Mouse (Mus musculus) megakaryocyte progenitor cell, adult 5-6 weeks (primary cell): ENCODE measurements around the gene Tmem190. TPM values are rescaled to one million over a fixed set of nuclear protein-coding genes. Genes with fewer than 3 reads are reported as not detected.
"Not testable (repeated sequence)": the region's sequence is repeated elsewhere in the genome, so short reads cannot be mapped to it uniquely, and the experiment has no call there.

Source experiments
- ATAC-seq: replicated peaks from 2 replicates; pipeline ENCODE4 v1.8.0; 2016; ENCODE audit warnings: mild to moderate bottlenecking, moderate TSS enrichment, inconsistent platforms; ENCODE audit not compliant: poor library complexity
- total RNA-seq, 2 experiments: library from RNA; stranded (forward) in 1 of 2; stranded (reverse) in 1 of 2; fragments of 157-497, 149-512 nt in 1 of 2; fragments of 200-1000 nt in 1 of 2; gene quantifications; 2 replicates each; pipeline versions ENCODE4 v1.2.3 to v1.2.4; 2015 to 2017

The Tmem190 gene
- total RNA-seq, 2 experiments from 2014 or later = not detected

DNA sequence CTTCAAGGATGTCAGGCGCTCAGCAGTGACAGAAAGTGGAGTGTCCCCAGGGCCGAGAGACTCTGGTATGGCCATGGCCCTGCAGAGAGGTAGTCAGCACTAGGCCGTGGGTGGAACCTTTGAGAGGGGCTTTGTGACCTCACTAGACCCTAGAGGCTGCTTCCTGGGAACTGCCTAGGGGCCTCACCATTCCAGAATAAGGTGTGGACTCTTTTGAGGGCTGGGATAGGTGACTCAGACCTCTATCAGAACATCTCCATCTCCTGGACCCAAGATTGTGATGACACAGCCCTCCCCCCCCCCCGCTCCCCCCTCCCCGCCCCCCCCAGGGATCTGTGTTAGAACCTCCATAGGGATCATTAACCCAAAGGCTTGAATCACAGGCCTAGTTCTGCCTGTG is 11.5 kb upstream of the Tmem190 start, which contains the start of gene Fam71e2:
Gene Fam71e2 (minus strand): TSS at position 101 of the 400 bp plus-strand sequence.
- no peak for ATAC-seq

DNA sequence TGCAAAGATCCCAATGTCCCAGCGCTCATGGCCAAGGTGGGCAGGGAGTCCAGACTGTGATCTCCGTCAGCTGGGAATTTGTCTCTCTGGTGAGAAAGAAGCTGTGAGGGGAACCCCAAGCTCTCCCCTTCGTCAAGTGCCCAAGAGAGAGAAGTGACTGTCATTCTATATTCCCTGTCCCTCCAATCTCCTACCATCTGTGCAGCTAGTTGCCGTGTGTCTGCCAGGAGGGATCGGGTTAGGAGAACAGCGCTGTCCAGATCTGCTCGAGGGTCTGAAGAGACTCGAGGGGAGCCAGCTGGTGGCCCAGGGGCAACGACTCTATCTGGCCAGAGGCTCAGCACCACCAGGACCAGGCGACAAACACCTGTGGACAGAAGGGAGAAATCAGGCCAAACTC is 6.6 kb upstream of the Tmem190 start:
- no peak for ATAC-seq

DNA sequence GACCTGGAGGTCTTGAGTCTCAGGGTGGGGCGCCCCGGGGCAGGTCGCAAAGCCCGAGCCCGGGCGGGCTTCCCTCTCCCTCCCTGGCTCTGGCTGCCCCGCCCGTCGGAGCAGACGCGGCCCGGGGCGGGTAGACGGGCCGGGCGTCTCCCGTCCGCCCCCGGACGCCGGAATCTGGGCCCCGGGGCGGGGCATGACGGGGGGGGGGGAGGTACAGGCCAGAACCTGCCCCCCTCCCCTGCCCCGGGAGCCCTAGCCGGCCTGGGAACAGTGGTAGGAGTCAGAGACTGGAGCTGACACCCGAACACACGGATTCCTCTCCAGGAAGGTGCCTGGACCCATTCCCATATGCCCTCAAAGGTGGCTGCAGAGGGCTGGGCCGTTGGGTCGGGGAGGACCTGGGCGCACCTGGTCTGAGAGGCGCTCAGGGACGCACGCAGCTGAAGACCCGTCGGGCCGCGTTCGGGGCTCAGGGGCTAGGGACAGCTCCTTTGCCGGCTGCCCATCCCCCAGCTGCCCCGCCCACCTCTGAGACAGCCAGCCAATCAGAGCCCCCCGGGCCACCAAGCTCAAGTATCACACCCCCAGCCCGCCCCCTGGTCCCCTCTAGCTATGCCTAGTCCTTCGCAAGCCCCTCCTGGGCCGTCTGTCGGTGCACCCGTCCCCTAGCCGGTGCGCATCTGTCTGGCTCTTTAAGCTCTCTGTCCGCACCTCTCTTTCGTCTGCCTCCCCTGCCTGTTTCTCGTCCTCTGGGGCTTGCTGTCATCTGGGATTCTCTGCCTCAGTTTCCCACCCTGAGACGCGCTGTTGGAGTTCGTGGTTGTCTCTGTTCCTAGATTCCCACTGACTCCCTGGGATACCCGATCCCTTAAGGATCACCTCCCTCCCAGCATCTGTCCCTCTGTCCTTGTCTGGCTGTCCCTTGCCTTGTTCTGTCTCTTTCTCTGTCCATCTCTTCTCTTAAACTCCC is 5.6 kb upstream of the Tmem190 start:
- peak; percentile 40 for ATAC-seq

DNA sequence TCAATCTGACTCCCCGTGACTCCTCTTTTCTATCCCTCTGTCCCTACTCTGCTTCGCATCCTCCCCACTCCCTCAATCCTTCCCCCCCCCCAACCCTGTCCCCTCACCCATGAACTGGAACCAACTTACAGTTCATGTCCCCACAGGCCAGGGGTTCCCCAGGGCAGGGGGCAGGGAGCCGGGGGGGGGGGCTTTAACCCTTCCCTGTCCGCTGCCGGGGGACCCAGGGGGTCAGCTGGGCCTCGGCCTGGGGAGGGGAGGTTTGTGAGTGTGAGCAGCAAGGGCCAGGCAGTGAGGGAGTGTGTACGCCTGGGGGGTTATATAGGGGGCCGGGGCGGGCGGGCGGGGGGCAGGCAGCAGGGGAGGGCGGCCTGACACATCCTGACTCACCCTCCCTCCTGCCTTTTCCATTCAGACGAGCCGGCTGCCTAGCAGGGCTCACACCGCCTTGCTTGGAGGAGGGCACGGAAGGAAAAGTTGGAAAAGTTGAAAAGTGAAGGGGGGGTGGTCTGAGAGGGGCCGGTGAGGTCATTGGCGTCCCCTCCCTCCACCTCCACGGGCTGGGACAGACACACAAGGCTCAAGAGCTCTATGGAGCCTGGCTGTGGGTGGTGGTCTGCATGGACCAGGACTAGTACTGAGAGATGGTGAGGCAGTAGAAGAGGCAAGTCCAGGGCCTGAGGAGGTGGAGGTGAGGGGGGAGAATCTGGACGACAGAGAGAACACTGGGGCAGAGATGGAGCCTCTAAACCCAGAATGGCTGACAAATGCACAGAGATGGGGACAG is 4.7 kb upstream of the Tmem190 start:
- ATAC-seq = no peak

DNA sequence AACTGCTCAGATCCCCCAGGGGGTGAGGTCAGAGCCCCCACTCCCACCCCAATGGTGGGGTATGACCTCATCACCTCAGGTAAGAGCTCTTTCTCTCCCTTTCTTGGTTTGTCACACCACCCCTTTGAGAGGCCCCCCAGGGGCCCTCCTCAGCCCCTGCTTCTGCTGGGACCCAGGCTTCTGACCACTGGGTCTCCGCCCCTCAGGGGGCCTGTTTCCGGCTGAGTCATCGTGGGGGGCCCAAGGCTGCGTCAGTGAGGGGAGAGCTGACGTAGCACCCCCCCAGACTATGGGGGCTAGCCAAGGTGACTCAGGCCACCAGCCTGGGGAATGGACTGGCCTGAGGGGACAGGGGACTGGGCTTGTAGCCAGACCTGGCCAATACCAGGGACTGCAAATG is 2.8 kb upstream of the Tmem190 start:
- no peak for ATAC-seq

DNA sequence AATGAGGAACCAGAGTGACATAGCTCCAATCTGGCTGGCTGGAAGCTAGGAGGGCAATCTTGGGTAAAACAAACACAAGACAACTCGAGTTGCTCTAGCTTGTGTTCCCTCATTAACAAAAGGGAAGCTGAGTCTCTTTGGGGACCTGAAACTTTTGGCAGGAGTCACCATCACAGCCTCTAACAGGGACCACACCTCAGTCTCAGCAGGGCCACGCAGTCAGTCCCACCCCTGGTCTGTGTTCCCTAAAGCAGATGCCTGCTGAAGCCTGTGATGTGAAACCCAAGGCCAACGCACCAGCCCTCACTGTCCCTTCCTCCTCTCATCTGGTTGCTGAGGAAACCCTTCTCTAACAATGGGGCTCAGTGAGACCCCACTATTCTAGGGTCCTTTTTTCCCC is 607 bp upstream of the Tmem190 start:
- ATAC-seq = peak; percentile 27; the same call in 1 of the 2 replicates

DNA sequence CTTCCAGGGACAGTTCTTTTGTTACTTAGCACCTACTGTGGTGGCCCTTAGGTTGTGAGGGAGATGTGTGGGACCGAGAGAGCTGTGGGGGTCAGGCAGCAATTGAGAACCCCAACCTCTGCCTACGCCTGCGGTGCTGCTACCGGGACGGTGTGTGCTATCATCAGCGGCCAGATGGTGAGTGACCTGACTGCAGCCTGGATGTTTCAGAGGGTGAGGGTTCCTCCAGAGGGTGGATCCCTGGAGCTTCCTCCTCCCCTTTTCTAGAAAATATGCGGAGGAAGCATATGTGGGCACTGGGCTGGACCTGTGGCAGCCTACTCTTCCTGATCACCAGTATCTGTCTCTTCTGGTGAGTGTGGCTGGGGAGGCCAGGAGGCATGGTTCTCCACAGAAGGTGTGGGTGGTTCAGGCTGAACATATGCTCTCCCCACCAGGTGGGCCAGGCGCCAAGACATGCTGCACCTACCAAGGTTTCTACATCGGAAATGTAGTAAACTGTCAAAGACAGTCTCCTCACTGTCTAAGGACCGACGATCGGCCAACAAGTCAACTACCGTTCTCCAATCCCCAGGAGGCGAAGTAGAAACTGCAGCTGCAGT is 1.0 kb downstream of the Tmem190 start:
- peak; percentile 42 for ATAC-seq

DNA sequence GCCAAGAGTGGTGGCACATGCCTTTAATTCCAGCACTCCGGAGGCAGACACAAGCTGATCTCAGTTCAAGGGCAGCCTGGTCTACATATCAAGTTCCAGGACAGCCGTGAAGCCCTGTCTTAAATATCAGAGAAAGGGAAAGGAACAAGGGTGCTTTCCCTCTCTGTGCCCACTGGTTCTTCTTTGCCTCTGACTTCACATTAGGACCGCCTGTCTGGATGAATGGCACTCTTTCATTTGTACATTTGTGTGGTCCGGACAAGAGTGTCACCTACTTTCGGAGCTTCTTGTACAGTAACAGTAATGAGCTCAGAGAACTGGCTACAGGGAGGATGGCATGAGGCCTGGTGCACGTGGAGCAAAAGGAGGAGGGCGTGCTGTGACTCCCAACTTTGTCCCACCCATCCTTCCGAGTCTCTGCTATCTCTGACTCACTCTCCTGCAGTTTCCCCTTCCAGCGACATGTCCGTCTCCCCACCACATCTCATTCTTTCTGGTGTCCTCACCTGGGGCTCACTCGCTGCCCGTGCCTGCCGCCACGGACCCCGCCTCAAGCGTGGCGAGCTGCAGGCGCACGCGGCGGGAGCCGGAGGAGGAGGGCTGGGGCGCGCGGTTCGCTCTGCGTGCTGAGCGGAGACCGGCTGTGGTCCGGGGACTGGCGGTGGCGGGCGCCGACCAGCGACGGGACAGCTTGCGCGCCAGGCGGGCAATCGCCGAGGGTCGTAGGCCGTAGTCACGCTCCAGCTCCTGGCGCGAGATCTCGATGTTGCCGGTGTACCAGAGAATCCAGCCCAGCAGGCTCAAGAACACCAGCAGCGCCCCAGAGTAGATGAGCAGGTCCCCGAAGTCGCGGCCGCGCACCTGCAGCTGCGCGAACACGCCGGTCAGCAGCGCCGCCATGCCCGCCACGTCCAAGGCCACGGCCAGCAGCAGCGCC is 6.0 kb downstream of the Tmem190 start:
- ATAC-seq = peak; percentile 54

DNA sequence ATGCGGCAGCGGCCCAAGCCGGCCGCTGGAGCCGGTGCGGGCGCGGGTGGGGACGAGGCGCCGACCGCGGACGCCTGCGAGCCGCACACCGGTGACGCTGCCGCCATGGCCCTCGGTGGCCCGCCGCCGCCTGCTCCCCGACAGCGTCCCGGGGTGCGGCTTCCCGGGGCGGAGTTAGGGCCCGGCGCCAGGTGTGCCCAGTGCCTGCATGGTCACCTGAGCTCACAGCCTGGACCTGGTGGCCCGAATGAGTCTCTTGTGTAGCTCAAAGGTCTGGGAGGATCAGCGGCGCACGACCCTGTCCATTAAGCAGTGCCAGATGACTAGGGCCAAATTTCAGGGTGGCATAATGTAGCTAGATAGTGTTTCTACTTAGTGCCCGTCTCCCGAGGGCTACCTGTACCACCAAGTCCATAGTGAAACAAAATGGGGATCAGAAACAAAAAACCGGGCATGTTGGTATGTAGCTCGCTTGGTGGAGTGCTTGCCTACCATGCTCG is 6.7 kb downstream of the Tmem190 start, which contains the start of gene Tmem238:
Gene Tmem238 (minus strand): TSS at position 221 of the 500 bp plus-strand sequence.
- ATAC-seq = peak; percentile 8; the same call in 1 of the 2 replicates

DNA sequence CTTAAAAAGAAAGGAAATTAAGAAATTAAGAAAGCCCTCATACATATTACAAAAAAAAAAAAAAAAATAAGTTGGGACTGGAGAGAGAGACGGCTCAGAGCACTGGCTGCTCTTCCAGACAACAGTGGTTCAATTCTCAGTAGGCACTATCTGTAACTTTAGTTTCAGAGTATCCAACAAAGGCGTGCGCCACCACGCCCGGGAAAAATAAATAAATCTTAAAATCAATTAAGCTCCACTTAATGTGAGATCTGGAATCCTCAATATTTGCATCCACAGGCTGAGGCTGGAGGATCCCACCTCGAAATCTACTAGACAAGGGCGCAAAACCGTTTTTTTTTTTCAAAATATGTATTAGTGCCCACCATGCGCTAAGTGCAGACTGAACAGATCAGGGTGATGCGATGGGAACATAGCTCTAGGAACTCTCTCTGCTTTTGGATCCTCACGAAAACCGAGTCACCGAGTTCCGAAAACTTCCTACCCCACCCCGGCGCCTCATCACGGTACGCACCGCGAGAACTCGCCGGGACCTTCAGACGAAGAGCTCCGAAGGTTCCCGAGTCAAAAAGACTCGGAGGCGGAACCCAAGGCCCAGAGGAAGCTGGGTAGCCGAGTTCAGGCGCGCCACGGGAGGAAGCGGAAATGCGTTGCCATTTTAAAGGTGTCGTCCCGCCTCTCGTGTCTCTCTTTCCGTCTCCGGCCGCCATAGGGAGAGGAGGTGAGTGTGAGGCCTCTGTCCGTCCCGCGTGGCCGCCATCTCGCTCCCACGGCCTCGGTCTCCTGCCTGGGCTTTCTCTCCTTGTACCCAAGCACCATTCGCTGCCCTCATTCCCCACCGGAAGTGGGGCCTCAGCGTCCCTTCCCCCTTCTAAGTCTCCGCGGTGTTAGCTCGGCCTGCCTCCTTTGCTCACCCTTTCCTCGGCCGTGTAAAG is 9.8 kb downstream of the Tmem190 start, which contains the start of gene Rpl28:
Gene Rpl28 (plus strand): TSS at position 597 of the 935 bp plus-strand sequence.
- ATAC-seq = peak; percentile 71

DNA sequence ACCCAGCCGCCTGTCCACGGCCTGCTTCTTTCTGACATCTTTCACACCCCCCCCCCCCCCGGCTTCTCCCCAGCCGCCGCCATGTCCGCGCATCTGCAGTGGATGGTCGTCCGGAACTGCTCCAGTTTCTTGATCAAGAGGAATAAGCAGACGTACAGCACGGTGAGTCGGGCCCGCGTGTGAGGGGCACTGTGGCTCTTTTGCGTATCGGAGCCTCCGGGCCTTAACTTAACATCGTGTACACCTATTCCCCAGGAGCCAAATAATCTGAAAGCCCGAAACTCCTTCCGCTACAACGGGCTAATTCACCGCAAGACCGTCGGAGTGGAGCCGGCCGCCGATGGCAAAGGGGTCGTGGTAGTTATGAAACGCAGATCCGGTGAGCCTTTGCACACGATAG is 10.5 kb downstream of the Tmem190 start:
- not testable (repeated sequence) for ATAC-seq

DNA sequence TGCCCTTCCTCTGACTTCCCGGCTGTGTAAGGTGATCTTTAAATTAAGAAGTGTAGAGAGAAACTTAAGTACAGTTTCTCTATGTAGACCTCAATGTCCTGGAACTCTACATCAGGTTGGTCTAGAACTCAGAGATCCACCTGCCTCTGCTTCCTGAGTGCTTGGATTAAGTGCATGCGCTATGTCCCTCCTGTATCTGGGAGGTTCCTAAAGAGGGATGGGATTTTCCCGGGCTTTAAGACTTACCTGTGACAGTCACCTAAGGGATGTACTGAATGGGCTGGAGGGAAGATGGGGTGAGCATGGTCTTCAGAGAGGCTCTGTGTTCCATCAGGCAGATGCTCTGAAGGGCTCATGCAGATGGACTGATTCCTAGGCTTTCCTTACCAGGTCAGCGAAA is 10.9 kb downstream of the Tmem190 start:
- no peak for ATAC-seq

DNA sequence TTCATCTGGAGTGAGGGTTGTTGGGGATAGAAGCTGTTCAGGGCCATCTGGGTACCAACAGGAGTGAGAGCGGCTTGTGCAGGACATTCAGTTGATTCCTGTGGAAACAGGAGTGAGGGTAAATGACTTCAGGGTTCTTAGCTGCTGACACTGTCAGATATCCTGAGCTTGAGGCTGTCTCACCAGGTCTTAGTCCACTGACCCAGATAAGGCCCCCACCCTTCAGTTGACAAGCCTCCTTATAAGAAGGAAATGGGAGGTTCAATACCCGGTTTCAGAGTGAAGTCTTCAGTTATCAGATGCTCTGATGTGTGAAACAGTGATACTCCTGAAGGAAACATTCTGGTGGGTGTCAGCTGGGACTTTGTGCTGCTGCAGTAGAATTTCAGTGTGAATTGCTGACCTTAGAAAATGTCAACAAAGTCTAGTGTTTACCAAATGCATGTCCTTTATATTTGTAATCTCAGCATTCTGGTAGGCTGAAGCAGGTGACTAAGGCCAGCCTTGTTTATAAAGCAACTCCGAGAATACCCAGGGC is 12.0 kb downstream of the Tmem190 start:
- ATAC-seq = no peak

DNA sequence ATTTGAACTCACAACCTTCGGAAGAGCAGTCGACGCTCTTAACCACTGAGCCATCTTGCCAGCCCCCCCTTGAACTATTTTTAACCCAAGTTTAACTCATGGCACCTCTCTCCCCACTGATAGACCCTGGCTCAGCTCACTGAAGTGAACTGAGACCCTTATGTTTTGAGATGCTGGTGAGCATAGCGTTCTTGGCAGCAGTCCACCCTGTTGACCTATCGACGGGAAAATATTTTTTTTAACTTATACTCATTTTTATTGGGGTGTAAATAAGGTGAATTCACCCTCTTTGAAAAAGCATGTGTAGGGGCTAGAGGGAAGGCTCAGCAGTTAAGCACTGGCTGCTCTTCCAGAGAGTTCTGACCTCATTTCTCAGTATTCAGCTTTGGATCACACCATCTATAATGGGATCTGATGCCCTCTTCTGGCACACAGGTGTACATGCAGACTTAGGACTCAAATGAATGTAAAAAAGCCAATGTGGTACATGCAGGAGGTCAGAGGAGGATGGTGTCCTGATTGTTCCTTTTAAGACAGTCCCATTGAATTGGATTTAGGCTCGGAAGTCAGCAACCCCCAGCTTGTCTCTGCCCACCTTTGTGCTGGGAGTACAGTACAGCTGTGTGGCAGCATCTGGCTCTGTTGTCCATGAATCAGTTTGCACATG is 13.2 kb downstream of the Tmem190 start:
- peak; percentile 30 for ATAC-seq

DNA sequence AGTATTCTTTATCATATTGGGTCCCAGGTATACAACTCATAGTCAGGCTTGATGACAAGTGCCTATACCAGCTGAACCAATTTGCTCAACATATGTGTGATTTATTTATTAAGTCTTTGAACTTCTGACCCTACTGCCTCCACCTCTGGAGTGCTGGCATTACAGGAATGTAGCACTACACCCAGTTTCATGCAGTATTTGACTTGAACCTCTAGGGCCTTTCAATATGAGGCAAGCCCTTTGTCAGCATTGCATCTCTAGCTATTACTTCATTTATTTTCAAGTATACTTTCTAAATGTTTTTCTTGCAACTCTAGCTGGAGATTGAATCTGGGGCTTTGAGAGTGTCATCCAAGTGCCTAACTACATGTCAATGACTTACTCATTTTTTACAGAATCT is 19.5 kb downstream of the Tmem190 start:
- no peak for ATAC-seq

DNA sequence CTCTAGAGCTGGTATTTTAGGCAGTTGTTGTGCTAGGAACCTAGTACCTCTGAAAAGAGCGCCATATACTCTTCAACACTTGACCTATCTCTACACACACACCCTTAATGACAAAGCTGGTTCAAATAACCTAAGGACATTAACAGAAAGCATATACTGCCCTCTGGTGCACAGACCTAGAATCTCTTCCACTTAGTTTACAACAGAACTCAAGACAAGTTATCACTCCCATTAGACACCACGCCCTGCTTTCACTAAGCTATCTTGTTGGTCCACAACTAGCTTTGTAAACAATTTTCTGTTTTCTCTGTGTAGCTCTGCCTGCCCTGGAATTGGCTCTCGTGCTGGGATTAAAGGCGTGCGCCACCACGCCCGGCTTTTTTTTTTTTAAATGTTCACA is 24.0 kb downstream of the Tmem190 start:
- peak; percentile 97 for ATAC-seq

DNA sequence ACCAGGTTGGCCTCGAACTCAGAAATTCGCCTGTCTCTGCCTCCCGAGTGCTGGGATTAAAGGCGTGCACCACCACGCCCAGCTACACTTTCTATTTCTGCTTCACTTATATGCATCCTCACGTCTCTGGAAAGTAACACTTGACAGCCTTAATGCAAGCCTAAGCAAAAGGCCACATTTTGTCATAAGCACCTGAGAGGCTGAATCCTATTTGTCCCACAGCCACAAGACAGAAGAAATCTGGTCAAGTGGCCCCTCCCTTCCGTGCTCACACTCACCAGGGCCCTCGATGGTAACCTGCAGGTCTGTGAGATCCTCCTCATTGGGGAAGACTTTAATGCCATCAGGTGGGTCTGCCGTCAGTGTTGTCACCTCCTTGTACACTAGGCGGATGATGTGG is 28.4 kb downstream of the Tmem190 start:
- not testable (repeated sequence) for ATAC-seq

DNA sequence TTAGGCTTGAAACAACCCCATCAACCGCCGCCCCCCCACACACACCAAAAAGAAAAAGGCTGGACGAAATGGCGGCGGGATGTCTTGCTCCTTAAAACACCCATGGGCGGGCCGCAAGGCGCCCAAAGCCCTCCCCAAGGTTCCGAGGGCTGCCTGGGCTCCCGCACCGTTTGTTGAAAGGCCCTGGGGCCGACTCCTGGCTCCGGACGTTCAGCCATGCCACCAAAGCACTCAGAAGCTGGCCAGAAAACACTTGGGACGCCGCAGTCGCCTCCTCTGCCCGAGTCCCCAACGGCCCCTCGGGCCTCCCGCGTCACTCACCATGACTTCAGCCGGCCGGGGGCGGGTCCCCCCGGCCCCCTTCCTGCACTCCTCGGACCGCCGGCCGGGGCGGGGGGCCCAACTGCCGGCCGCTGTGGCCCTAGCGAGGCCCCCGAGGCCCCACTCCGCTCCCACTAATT is 29.1 kb downstream of the Tmem190 start:
- no peak; the same call in 1 of the 2 replicates for ATAC-seq
